Mouse (Mus musculus) MEL (cell line): Measurements from ENCODE around the gene Rbfox3. TPM values are rescaled to one million over a fixed set of nuclear protein-coding genes. Genes with fewer than 3 reads are reported as not detected.

Source experiments
- DNase-seq: peaks from one replicate; pipeline ENCODE4 v3.0.0; 2011; ENCODE audit warnings: low read depth, low spot score
- H3K27ac ChIP-seq: 2 replicates; pipeline ENCODE4 v1.5.1; 2012; ENCODE audit warnings: low read depth, mild to moderate bottlenecking, control low read depth, low read length, moderate library complexity; ENCODE audit not compliant: control insufficient read depth
- H3K27me3 ChIP-seq, 2 experiments: fragments of 150-350 bp in 1 of 2; sonication (generic) in 1 of 2; 2 replicates each; pipeline ENCODE4 v1.6.1; 2012; ENCODE audit warnings: low read length in 2 of 2, mild to moderate bottlenecking in 2 of 2, improper control_type of control experiment in 1 of 2, moderate library complexity in 1 of 2; ENCODE audit not compliant: insufficient read depth in 2 of 2, control insufficient read depth in 1 of 2
- H3K36me3 ChIP-seq, 2 experiments: 2 replicates each; pipeline ENCODE4 v1.6.1; 2012 to 2014; ENCODE audit warnings: low read length in 2 of 2, improper control_type of control experiment in 1 of 2, inconsistent platforms in 1 of 2, mild to moderate bottlenecking in 1 of 2; ENCODE audit not compliant: insufficient read depth in 2 of 2, control insufficient read depth in 1 of 2
- H3K4me1 ChIP-seq, 2 experiments: fragments of 150-350 bp in 1 of 2; sonication (generic) in 1 of 2; 2 replicates each; pipeline ENCODE4 v1.6.1; 2012; ENCODE audit warnings: low read length in 2 of 2, improper control_type of control experiment in 1 of 2, mild to moderate bottlenecking in 1 of 2; ENCODE audit not compliant: insufficient read depth in 2 of 2, control insufficient read depth in 1 of 2
- H3K4me3 ChIP-seq, 2 experiments: fragments of 150-350 bp in 1 of 2; sonication (generic) in 1 of 2; 2 replicates each; pipeline ENCODE4 v1.5.1; 2012; ENCODE audit warnings: low read depth in 2 of 2, low read length in 2 of 2, mild to moderate bottlenecking in 2 of 2, moderate library complexity in 2 of 2, control low read depth in 1 of 2, improper control_type of control experiment in 1 of 2; ENCODE audit not compliant: control insufficient read depth in 1 of 2, insufficient read depth in 1 of 2
- H3K79me2 ChIP-seq: 2 replicates; pipeline ENCODE4 v1.6.1; 2012; ENCODE audit warnings: mild to moderate bottlenecking, low read length, moderate library complexity; ENCODE audit not compliant: control insufficient read depth, poor library complexity, insufficient read depth
- H3K9ac ChIP-seq: 2 replicates; pipeline ENCODE4 v1.6.1; 2012; ENCODE audit warnings: low read depth, mild to moderate bottlenecking, control low read depth, low read length, moderate library complexity; ENCODE audit not compliant: control insufficient read depth, poor library complexity, severe bottlenecking
- H3K9me3 ChIP-seq: fragments of 150-350 bp; sonication (generic); replicated peaks from 2 replicates; pipeline ENCODE4 v1.6.1; 2012; ENCODE audit warnings: mild to moderate bottlenecking, low read length, improper control_type of control experiment, moderate library complexity; ENCODE audit not compliant: insufficient read depth
- CHD1 ChIP-seq: IDR thresholded peaks from 2 replicates; pipeline ENCODE4 v1.6.1; 2012; ENCODE audit warnings: low read depth, mild to moderate bottlenecking, inconsistent platforms, low read length, improper control_type of control experiment
- CTCF ChIP-seq, 3 experiments: IDR thresholded peaks in 2 of 3; conservative IDR thresholded peaks in 1 of 3; 2 replicates each; pipeline ENCODE4 v1.5.1; 2011 to 2012; ENCODE audit warnings: low read length in 3 of 3, low read depth in 2 of 3, mild to moderate bottlenecking in 2 of 3, improper control_type of control experiment in 1 of 3, inconsistent platforms in 1 of 3, mixed read lengths in 1 of 3, moderate library complexity in 1 of 3; ENCODE audit not compliant: control insufficient read depth in 1 of 3, insufficient read depth in 1 of 3, poor library complexity in 1 of 3, severe bottlenecking in 1 of 3
- E2F4 ChIP-seq: IDR thresholded peaks from 2 replicates; pipeline ENCODE4 v1.6.1; 2011; ENCODE audit warnings: low read depth, low read length, improper control_type of control experiment, borderline replicate concordance
- ELF1 ChIP-seq: IDR thresholded peaks from 2 replicates; pipeline ENCODE4 v1.6.1; 2014; ENCODE audit warnings: low read depth, mild to moderate bottlenecking, inconsistent platforms, low read length, improper control_type of control experiment, moderate library complexity
- EP300 ChIP-seq, 2 experiments: IDR thresholded peaks; 2 replicates each; pipeline ENCODE4 v1.6.1; 2011; ENCODE audit warnings: improper control_type of control experiment in 2 of 2, low read length in 2 of 2, low read depth in 1 of 2, mild to moderate bottlenecking in 1 of 2
- GATA1 ChIP-seq: IDR thresholded peaks from 2 replicates; pipeline ENCODE4 v1.6.1; 2011; ENCODE audit warnings: low read depth, low read length, improper control_type of control experiment
- HCFC1 ChIP-seq: IDR thresholded peaks from 2 replicates; pipeline ENCODE4 v1.6.1; 2012; ENCODE audit warnings: low read depth, mild to moderate bottlenecking, inconsistent platforms, low read length, improper control_type of control experiment, moderate library complexity
- MAFK ChIP-seq: IDR thresholded peaks from 2 replicates; pipeline ENCODE4 v1.6.1; 2011; ENCODE audit warnings: low read depth, mild to moderate bottlenecking, low read length, improper control_type of control experiment, borderline replicate concordance
- MAX ChIP-seq: IDR thresholded peaks from 2 replicates; pipeline ENCODE4 v1.6.1; 2011; ENCODE audit warnings: low read length, improper control_type of control experiment
- MAZ ChIP-seq: IDR thresholded peaks from 2 replicates; pipeline ENCODE4 v1.6.1; 2012; ENCODE audit warnings: low read depth, mild to moderate bottlenecking, inconsistent platforms, low read length, improper control_type of control experiment
- NELFE ChIP-seq: IDR thresholded peaks from 2 replicates; pipeline ENCODE4 v1.6.1; 2011; ENCODE audit warnings: low read depth, low read length, improper control_type of control experiment
- NRF1 ChIP-seq: IDR thresholded peaks from 2 replicates; pipeline ENCODE4 v1.6.1; 2014; ENCODE audit warnings: low read depth, mild to moderate bottlenecking, inconsistent platforms, low read length, improper control_type of control experiment, moderate library complexity; ENCODE audit not compliant: poor library complexity, insufficient read depth, severe bottlenecking
- POLR2AphosphoS2 ChIP-seq: IDR thresholded peaks from 2 replicates; pipeline ENCODE4 v1.6.1; 2011; ENCODE audit warnings: low read length, improper control_type of control experiment
- RCOR1 ChIP-seq: IDR thresholded peaks from 2 replicates; pipeline ENCODE4 v1.6.1; 2012; ENCODE audit warnings: low read depth, mild to moderate bottlenecking, inconsistent platforms, low read length, improper control_type of control experiment
- SIN3A ChIP-seq: IDR thresholded peaks from 2 replicates; pipeline ENCODE4 v1.6.1; 2012; ENCODE audit warnings: low read length, improper control_type of control experiment, inconsistent platforms
- SMC3 ChIP-seq: IDR thresholded peaks from 2 replicates; pipeline ENCODE4 v1.6.1; 2011; ENCODE audit warnings: low read depth, low read length, improper control_type of control experiment
- TCF12 ChIP-seq: IDR thresholded peaks from 2 replicates; pipeline ENCODE4 v1.6.1; 2014; ENCODE audit warnings: low read depth, mild to moderate bottlenecking, inconsistent platforms, low read length, improper control_type of control experiment, moderate library complexity
- ZC3H11A ChIP-seq: IDR thresholded peaks from 2 replicates; pipeline ENCODE4 v1.6.1; 2012; ENCODE audit warnings: low read depth, mild to moderate bottlenecking, inconsistent platforms, low read length, improper control_type of control experiment
- ZKSCAN1 ChIP-seq: IDR thresholded peaks from 2 replicates; pipeline ENCODE4 v1.6.1; 2012; ENCODE audit warnings: low read depth, mild to moderate bottlenecking, inconsistent platforms, low read length, improper control_type of control experiment, moderate library complexity
- ZNF384 ChIP-seq: IDR thresholded peaks from 2 replicates; pipeline ENCODE4 v1.6.1; 2012; ENCODE audit warnings: low read depth, mild to moderate bottlenecking, inconsistent platforms, low read length, improper control_type of control experiment
- polyA plus RNA-seq, 2 experiments: library from polyadenylated mRNA; stranded (reverse) in 1 of 2; unstranded in 1 of 2; fragments of >175 nt in 1 of 2; fragments of >200 nt in 1 of 2; gene quantifications; 2 replicates each; pipeline versions ENCODE4 v1.2.1 to v1.2.4; 2012; ENCODE audit warnings: low replicate concordance in 2 of 2, low read depth in 1 of 2; ENCODE audit not compliant: insufficient read length in 2 of 2, insufficient read depth in 1 of 2, missing spikeins in 1 of 2
- total RNA-seq: library from RNA; depleted of rRNA; stranded (reverse); fragments of 300-350 nt; gene quantifications from 2 replicates; pipeline ENCODE4 v1.2.3, GENCODE M21; 2012

The Rbfox3 gene
- total and polyA plus RNA-seq, 3 experiments, result not detected

GRCm38 (mm10) chr11:118637718-118638117, 273.7 kb downstream of the Rbfox3 start:
- Histone ChIP-seq H3K9ac (no peak overlapping the region), H3K36me3 (no peaks in the 10 kb centered on the region), H3K27ac (no peak overlapping the region), H3K9me3 (no peaks in the 10 kb centered on the region; the same call in 1 of the 2 replicates), H3K27me3 (no peaks in the 10 kb centered on the region), H3K4me1 (no peaks in the 10 kb centered on the region), H3K4me3 (no peak overlapping the region), H3K79me2 (no peaks in the 10 kb centered on the region)
- no peak for TF ChIP-seq ZC3H11A
- TF ChIP-seq MAFK, result no peak
- TF ChIP-seq ZNF384, result no peak
- TF ChIP-seq MAX, result no peak
- no peak for TF ChIP-seq SIN3A
- TF ChIP-seq SMC3, result no peak
- TF ChIP-seq CHD1, result no peak
- TF ChIP-seq RCOR1, result no peak
- TF ChIP-seq NRF1, result no peak
- no peak for TF ChIP-seq POLR2AphosphoS2
- no peak for TF ChIP-seq MAZ
- no peak for TF ChIP-seq CTCF (IDR thresholded peaks at IDR 0.05 in 2 of 3, conservative IDR thresholded peaks at IDR 0.05 in 1 of 3; ENCODE audit: control insufficient read depth in 1 of 3, insufficient read depth in 1 of 3, low read depth in 2 of 3, low read length in 3 of 3, poor library complexity in 1 of 3, severe bottlenecking in 1 of 3)
- no peak for DNase-seq

- Histone ChIP-seq H3K4me1 (no peaks in the 10 kb centered on the region), H3K9me3 (no peaks in the 10 kb centered on the region; the same call in 1 of the 2 replicates), H3K79me2 (no peaks in the 10 kb centered on the region), H3K4me3 (no peak overlapping the region), H3K36me3 (no peaks in the 10 kb centered on the region), H3K27me3 (no peaks in the 10 kb centered on the region), H3K9ac (no peak overlapping the region), H3K27ac (no peak overlapping the region)
- TF ChIP-seq ELF1 (no peak), HCFC1 (no peak), CHD1 (no peak), SMC3 (no peak), ZKSCAN1 (no peak), E2F4 (no peak), GATA1 (no peak), NELFE (no peak), EP300 (IDR thresholded peaks at IDR 0.05; ENCODE audit: low read depth in 1 of 2, low read length in 2 of 2) (no peak), TCF12 (no peak)
- DNase-seq, result no peak
These were observed 276.8 kb downstream of the Rbfox3 start for GRCm38 (mm10) chr11:118634647-118635046.
